Mouse (Mus musculus) heart, postnatal 14 days (tissue): Measurements from ENCODE around the gene Selenop. TPM values are rescaled to one million over a fixed set of nuclear protein-coding genes. Genes with fewer than 3 reads are reported as not detected.
"Not testable (repeated sequence)": the region's sequence is repeated elsewhere in the genome, so short reads cannot be mapped to it uniquely, and the experiment has no call there.

Experiments
- DNase-seq, 2 experiments: peaks; one replicate each; pipeline ENCODE4 v3.0.0; 2021 to 2022
- intact Hi-C: fragments of 180-260 bp; cut with DNase I; formaldehyde crosslinking; loops from one replicate; pipeline ENCODE4 v1.15.1; 2025
- long read RNA-seq, 2 experiments: library from polyadenylated mRNA; stranded (forward); transcript quantifications; one replicate each; pipeline ENCODE4 v2.0.0; 2021
- total RNA-seq, 2 experiments: library from RNA; stranded (reverse); gene quantifications; 2 replicates each; pipeline ENCODE4 v1.2.3; 2021

Selenop gene
- total RNA-seq: 100 to 1,000 TPM; 304 to 322 TPM
- long read RNA-seq, experiment 1, transcript Selenop-203 (5 exons, 2,085 nt): major isoform, 288 of 311 reads
- long read RNA-seq, experiment 1, transcript Selenop-201 (5 exons, 2,013 nt): minor isoform, 5 of 311 reads
- long read RNA-seq, experiment 1, partial matches to known transcripts: 15 of 311 reads
- long read RNA-seq, experiment 1, other reads (novel, unspliced or antisense): 3 of 311 reads
- long read RNA-seq, experiment 2, transcript Selenop-203 (5 exons, 2,085 nt): major isoform, 319 of 340 reads
- long read RNA-seq, experiment 2, partial matches to known transcripts: 14 of 340 reads
- long read RNA-seq, experiment 2, other reads (novel, unspliced or antisense): 5 of 340 reads

- DNase-seq: no peak
- intact Hi-C loops: no loop called here
Observed at GRCm38 (mm10) chr15:3268247-3268646, at the start of gene Selenop. TSS of gene Selenop (plus strand) at chr15:3268547.

- DNase-seq, intact Hi-C loops: not testable (repeated sequence)
Observed at GRCm38 (mm10) chr15:3218668-3219067, 49.7 kb upstream of the Selenop start.

- DNase-seq: no peak
- intact Hi-C loops: loop anchor here (10.0 kb wide), 1 partner anchor 362 kb away; the partner anchor contains the start of gene Ghr
Observed at GRCm38 (mm10) chr15:3222803-3223437, 45.4 kb upstream of the Selenop start.

- intact Hi-C loops: loop anchor here (5.0 to 10.0 kb wide), 2 partner anchors 46 to 358 kb away; partner anchors contain the start of gene Ghr
- no peak for DNase-seq
Observed at GRCm38 (mm10) chr15:3226573-3226972, 41.8 kb upstream of the Selenop start.

- peak; percentile 20 to 39 for DNase-seq
- intact Hi-C loops: loop anchor here (5.0 to 10.0 kb wide), 2 partner anchors 44 to 357 kb away; partner anchors contain the start of gene Ghr
Observed at GRCm38 (mm10) chr15:3228185-3228584, 40.2 kb upstream of the Selenop start.

GRCm38 (mm10) chr15:3228990-3229389 lies 39.4 kb upstream of the Selenop start:
- intact Hi-C loops: loop anchor here (5.0 to 10.0 kb wide), 2 partner anchors 43 to 356 kb away; partner anchors contain the start of gene Ghr
- no peak for DNase-seq

- intact Hi-C loops: no loop called here
- DNase-seq: no peak
Observed at GRCm38 (mm10) chr15:3231004-3231403, 37.3 kb upstream of the Selenop start.

GRCm38 (mm10) chr15:3232168-3232835 lies 36.0 kb upstream of the Selenop start:
- DNase-seq: peak in 1 of 2 experiments; percentile 16
- intact Hi-C loops: no loop called here

GRCm38 (mm10) chr15:3233837-3234551 lies 34.4 kb upstream of the Selenop start:
- intact Hi-C loops: no loop called here
- DNase-seq: no peak

GRCm38 (mm10) chr15:3236338-3236737 lies 32.0 kb upstream of the Selenop start:
- intact Hi-C loops: no loop called here
- DNase-seq: no peak

- intact Hi-C loops: no loop called here
Observed at GRCm38 (mm10) chr15:3237963-3238362, 30.4 kb upstream of the Selenop start.

GRCm38 (mm10) chr15:3245036-3245435 lies 23.3 kb upstream of the Selenop start:
- DNase-seq, intact Hi-C loops: not testable (repeated sequence)

More at GRCm38 (mm10) chr15:3237963-3238362, 30.4 kb upstream of the Selenop start:
- no peak for DNase-seq

GRCm38 (mm10) chr15:3250620-3251019 lies 17.7 kb upstream of the Selenop start:
- intact Hi-C loops: no loop called here
- no peak for DNase-seq

GRCm38 (mm10) chr15:3251031-3251717 lies 17.2 kb upstream of the Selenop start:
- DNase-seq: no peak
- intact Hi-C loops: no loop called here

- DNase-seq: no peak
- intact Hi-C loops: no loop called here
Observed at GRCm38 (mm10) chr15:3251718-3252067, 16.7 kb upstream of the Selenop start.

GRCm38 (mm10) chr15:3259025-3259424 lies 9.3 kb upstream of the Selenop start:
- intact Hi-C loops: no loop called here

GRCm38 (mm10) chr15:3260309-3260708 lies 8.0 kb upstream of the Selenop start:
- intact Hi-C loops: no loop called here
- DNase-seq: no peak

More at GRCm38 (mm10) chr15:3259025-3259424, 9.3 kb upstream of the Selenop start:
- DNase-seq: no peak

- no peak for DNase-seq
- intact Hi-C loops: no loop called here
Observed at GRCm38 (mm10) chr15:3262883-3263282, 5.5 kb upstream of the Selenop start.

- DNase-seq: no peak
- intact Hi-C loops: no loop called here
Observed at GRCm38 (mm10) chr15:3264293-3264692, 4.1 kb upstream of the Selenop start.

- DNase-seq: no peak
- intact Hi-C loops: no loop called here
Observed at GRCm38 (mm10) chr15:3264828-3265227, 3.5 kb upstream of the Selenop start.
